Mouse (Mus musculus): ENCODE results near the gene Zfand2b. TPM values are rescaled to one million over a fixed set of nuclear protein-coding genes. Genes with fewer than 3 reads are reported as not detected.

The Zfand2b gene
- polyA plus RNA-seq, 1 experiment from 2014 or later, result 36.7 TPM

DNA sequence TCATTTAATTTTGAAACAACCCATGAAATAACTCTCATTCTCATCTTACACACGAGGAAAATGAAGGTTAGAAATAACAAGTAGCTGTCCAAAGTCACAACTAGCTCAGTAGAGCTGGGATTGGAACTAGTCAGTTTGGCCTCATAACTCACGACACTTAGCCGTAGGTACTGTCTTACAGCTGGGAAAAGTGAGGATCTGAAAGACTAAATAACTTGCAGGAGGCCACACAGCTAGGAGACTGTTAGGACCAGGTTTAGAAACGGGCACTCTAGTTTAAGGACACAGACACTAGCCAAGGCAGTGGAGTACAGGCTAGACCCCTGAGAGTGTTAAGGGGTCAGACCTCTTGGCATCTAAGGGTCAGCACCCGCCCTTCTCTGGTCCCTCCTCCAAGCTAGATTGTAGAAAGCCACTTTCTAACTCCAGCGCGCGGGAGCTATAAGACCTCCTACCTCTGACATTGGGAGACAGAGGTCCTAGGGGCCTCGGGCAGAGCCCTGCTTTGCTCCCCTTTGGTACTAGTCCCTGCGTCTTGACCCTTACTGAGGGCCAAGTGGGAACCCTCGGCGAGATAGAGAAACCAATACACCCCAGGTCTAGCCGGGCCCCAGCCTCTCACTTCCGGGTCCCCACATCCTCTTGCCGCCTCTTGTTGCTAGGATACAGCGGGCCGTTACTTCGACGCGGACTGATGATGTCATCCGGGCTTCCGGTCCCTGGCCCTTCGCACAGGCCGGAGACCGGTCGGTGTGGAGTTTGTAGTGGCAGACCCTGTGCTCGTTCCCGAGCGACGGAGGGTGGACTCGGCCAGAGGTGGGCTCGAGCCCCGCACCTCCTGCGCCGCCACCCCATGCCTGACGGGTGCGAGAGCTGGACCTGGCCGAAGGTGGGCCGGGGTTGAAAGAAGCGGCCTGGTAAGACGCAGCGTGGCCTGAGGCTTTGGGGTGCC lies 42.0 kb downstream of the Zfand2b start, which contains the start of the genes Glb1l and Stk16:
Gene Glb1l, minus strand, starts transcription at position 678 of the 952 bp plus-strand sequence.
Gene Stk16, plus strand, starts transcription at position 703 of the 952 bp plus-strand sequence.
- peak within 1 kb of the TSS; percentile 82 for H3K9ac ChIP-seq
- peaks cover 28% of the 10 kb centered on the region for H3K4me1 ChIP-seq (replicated peaks; ENCODE audit: control insufficient read depth, insufficient read depth, low read length)
- 0 out of 2 replicates have a peak within 1 kb of the TSS, but pooled peaks have one; percentile 44 for H3K27ac ChIP-seq
- H3K4me2 ChIP-seq (replicated peaks), result peak within 1 kb of the TSS; percentile 93
- H3K9me3 ChIP-seq (ENCODE audit: control insufficient read depth, low read length), result no peaks in the 10 kb centered on the region
- H3K36me3 ChIP-seq (replicated peaks; ENCODE audit: control insufficient read depth, insufficient read depth), result peaks cover 31% of the 10 kb centered on the region
- peak within 1 kb of the TSS; percentile 79 for H3K4me3 ChIP-seq (replicated peaks; ENCODE audit: low read length)
- 7% methylated on average over 42 of the region's 42 CpGs for WGBS
- ATAC-seq (ENCODE audit: low FRiP score), result peak; percentile 95
- H3K27me3 ChIP-seq (ENCODE audit: control insufficient read depth, insufficient read depth, low read length), result no peaks in the 10 kb centered on the region
- peak; percentile 99 for DNase-seq (ENCODE audit: low spot score)

DNA sequence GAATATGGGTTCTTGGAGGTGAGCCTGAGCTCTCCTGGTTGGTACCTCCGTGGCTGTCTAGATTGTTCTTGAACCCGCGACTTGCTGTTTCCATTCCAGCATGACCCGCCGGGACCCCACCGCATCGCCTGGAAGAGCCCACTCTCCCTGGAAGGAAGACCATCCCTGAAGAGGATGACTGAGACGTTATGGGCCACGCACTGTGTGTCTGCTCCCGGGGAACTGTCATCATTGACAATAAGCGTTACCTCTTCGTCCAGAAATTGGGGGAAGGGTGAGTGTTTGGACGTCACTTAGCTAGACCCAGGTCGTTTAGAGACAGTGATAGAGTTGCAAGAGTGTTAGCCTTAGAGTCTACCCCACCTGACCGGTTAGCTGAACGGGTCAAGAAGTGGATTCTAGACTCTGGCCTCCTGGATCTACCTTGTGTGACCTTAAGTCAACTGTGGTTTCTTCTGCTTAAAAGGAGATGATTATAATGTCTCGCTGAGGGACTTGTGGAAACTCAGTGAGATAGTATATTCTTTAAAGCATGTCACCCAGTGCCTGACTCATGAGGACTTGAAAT lies 42.8 kb downstream of the Zfand2b start:
- Histone ChIP-seq H3K36me3 (replicated peaks; ENCODE audit: control insufficient read depth, insufficient read depth) (peaks cover 35% of the 10 kb centered on the region), H3K4me1 (replicated peaks; ENCODE audit: control insufficient read depth, insufficient read depth, low read length) (peaks cover 28% of the 10 kb centered on the region), H3K27me3 (ENCODE audit: control insufficient read depth, insufficient read depth, low read length) (peaks cover 3% of the 10 kb centered on the region; the same call in 1 of the 2 replicates), H3K9me3 (ENCODE audit: control insufficient read depth, low read length) (no peaks in the 10 kb centered on the region), H3K9ac (peak overlapping the region; percentile 82), H3K4me3 (replicated peaks; ENCODE audit: low read length) (peak overlapping the region; percentile 79), H3K27ac (no peak overlapping the region), H3K4me2 (replicated peaks) (peak overlapping the region; percentile 93)
- DNase-seq (ENCODE audit: low spot score) (no peak), ATAC-seq (ENCODE audit: low FRiP score) (no peak; the same call in 1 of the 2 replicates)
- 13% methylated on average over 17 of the region's 17 CpGs for WGBS

DNA sequence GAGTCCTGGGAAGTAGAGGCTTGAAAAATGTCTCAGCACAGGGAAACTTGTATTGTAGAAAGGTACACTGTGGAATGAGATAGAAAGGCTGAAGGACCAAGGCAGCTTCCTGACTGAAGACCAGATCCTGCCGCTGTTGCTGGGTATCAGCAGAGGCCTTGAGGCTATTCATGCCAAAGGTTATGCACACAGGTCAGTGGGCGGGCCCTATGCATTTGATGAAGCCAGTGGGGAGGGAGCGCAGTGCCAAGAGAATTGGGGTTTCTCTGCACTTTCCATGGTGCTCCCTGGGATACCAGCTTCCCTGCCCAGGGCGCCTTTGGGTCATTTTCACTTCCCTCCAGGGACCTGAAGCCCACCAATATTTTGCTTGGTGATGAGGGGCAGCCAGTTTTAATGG lies 44.1 kb downstream of the Zfand2b start:
- Histone ChIP-seq H3K4me3 (replicated peaks; ENCODE audit: low read length) (no peak overlapping the region), H3K9ac (no peak overlapping the region), H3K27me3 (ENCODE audit: control insufficient read depth, insufficient read depth, low read length) (peaks cover 15% of the 10 kb centered on the region), H3K4me1 (replicated peaks; ENCODE audit: control insufficient read depth, insufficient read depth, low read length) (peaks cover 28% of the 10 kb centered on the region), H3K36me3 (replicated peaks; ENCODE audit: control insufficient read depth, insufficient read depth) (peaks cover 35% of the 10 kb centered on the region), H3K27ac (no peak overlapping the region), H3K4me2 (replicated peaks) (no peak overlapping the region), H3K9me3 (ENCODE audit: control insufficient read depth, low read length) (no peaks in the 10 kb centered on the region)
- ATAC-seq (ENCODE audit: low FRiP score) (no peak), DNase-seq (ENCODE audit: low spot score) (no peak)
- 79% methylated on average over 4 of the region's 4 CpGs for WGBS

DNA sequence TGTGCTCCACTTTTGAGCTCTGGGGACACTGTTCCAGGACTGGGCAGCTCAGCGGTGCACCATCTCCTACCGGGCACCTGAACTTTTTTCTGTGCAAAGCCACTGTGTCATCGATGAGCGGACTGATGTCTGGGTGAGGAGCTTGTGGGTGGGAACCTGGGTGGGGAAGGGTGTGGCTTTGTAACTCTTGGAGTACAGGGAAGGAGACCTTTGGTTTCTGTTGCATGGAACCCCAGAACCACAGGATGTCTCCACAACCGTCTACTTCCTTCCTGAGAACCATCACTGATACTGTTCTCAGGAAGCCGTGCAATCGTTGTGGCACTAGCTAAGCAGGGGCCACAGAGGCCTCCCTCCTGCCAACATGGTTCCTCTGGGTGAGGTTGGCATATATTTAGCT lies 44.6 kb downstream of the Zfand2b start:
- Histone ChIP-seq H3K27ac (no peak overlapping the region), H3K27me3 (ENCODE audit: control insufficient read depth, insufficient read depth, low read length) (peaks cover 20% of the 10 kb centered on the region), H3K4me1 (replicated peaks; ENCODE audit: control insufficient read depth, insufficient read depth, low read length) (peaks cover 28% of the 10 kb centered on the region), H3K4me2 (replicated peaks) (no peak overlapping the region), H3K9ac (no peak overlapping the region), H3K36me3 (replicated peaks; ENCODE audit: control insufficient read depth, insufficient read depth) (peaks cover 35% of the 10 kb centered on the region), H3K4me3 (replicated peaks; ENCODE audit: low read length) (no peak overlapping the region), H3K9me3 (ENCODE audit: control insufficient read depth, low read length) (no peaks in the 10 kb centered on the region)
- DNase-seq (ENCODE audit: low spot score) (no peak), ATAC-seq (ENCODE audit: low FRiP score) (no peak)
- WGBS, result 94% methylated on average over 7 of the region's 7 CpGs

DNA sequence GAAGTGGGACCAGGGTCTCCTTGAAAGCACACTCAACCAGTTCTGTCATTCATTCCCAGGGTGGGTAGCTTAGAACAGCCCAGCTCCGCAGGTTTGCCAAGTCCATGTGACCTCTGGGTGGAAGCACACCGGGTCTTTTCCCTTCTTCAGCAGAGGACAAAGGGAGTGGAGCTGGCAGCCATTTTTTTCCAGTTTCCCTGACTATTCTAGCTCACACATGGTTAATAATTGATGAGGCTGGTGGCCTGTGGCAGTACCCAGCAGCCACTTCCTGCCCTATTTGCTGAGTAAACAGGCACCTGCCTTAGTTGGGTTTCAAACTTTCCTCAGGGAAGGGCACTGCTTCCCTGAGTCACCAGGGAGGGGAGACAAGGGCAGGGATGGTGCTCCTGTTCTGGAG lies 46.0 kb downstream of the Zfand2b start:
- Histone ChIP-seq H3K9me3 (ENCODE audit: control insufficient read depth, low read length) (no peaks in the 10 kb centered on the region), H3K4me3 (replicated peaks; ENCODE audit: low read length) (no peak overlapping the region), H3K4me1 (replicated peaks; ENCODE audit: control insufficient read depth, insufficient read depth, low read length) (peaks cover 28% of the 10 kb centered on the region), H3K4me2 (replicated peaks) (no peak overlapping the region), H3K27me3 (ENCODE audit: control insufficient read depth, insufficient read depth, low read length) (peaks cover 33% of the 10 kb centered on the region), H3K36me3 (replicated peaks; ENCODE audit: control insufficient read depth, insufficient read depth) (peaks cover 35% of the 10 kb centered on the region), H3K27ac (no peak overlapping the region), H3K9ac (no peak overlapping the region)
- 71% methylated on average over 2 of the region's 2 CpGs for WGBS
- ATAC-seq (ENCODE audit: low FRiP score) (no peak), DNase-seq (ENCODE audit: low spot score) (no peak)

DNA sequence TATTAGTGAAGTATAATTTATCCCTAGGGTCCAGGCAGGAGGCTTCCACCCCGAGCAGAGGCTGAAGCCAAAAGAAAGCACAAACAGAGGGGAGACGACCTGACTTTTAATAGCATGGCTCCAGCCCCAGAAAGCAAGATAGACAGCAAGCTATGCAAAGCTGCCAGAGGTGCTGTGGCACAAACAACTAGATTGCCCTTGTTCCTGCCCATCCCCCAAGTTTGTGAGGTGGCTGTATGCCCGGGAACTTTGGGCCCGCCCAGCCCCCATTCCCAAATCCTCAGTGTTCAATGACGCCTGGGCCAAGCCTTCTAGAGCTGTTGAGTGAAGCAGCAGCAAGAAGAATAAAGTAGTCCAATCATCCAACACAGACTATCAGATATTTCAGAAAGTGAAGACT lies 46.4 kb downstream of the Zfand2b start:
- no peak overlapping the region for H3K27ac ChIP-seq
- peaks cover 35% of the 10 kb centered on the region for H3K36me3 ChIP-seq (replicated peaks; ENCODE audit: control insufficient read depth, insufficient read depth)
- DNase-seq (ENCODE audit: low spot score) (no peak), ATAC-seq (ENCODE audit: low FRiP score) (no peak)
- peaks cover 27% of the 10 kb centered on the region for H3K4me1 ChIP-seq (replicated peaks; ENCODE audit: control insufficient read depth, insufficient read depth, low read length)
- H3K4me2 ChIP-seq (replicated peaks), result no peak overlapping the region
- H3K27me3 ChIP-seq (ENCODE audit: control insufficient read depth, insufficient read depth, low read length), result peaks cover 38% of the 10 kb centered on the region
- no peaks in the 10 kb centered on the region for H3K9me3 ChIP-seq (ENCODE audit: control insufficient read depth, low read length)
- no peak overlapping the region for H3K9ac ChIP-seq
- no peak overlapping the region for H3K4me3 ChIP-seq (replicated peaks; ENCODE audit: low read length)
- 80% methylated on average over 5 of the region's 5 CpGs for WGBS

DNA sequence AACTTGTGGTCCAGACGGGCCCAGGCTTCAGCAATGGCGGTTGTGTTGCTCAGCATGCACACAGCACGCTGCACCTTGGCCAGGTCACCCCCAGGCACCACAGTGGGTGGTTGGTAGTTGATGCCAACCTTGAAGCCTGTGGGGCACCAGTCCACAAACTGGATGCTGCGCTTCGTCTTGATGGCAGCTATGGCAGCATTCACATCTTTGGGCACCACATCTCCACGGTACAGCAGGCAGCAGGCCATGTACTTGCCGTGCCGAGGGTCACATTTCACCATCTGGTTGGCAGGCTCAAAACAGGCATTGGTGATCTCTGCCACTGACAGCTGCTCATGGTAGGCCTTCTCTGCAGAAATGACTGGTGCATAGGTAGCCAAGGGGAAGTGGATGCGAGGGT lies 47.3 kb downstream of the Zfand2b start:
- no peak for ATAC-seq (ENCODE audit: low FRiP score)
- DNase-seq (ENCODE audit: low spot score), result no peak
- Histone ChIP-seq H3K4me3 (replicated peaks; ENCODE audit: low read length) (no peak overlapping the region), H3K9ac (no peak overlapping the region), H3K4me1 (replicated peaks; ENCODE audit: control insufficient read depth, insufficient read depth, low read length) (peaks cover 23% of the 10 kb centered on the region), H3K9me3 (ENCODE audit: control insufficient read depth, low read length) (no peaks in the 10 kb centered on the region), H3K27ac (no peak overlapping the region), H3K27me3 (ENCODE audit: control insufficient read depth, insufficient read depth, low read length) (peaks cover 47% of the 10 kb centered on the region), H3K4me2 (replicated peaks) (no peak overlapping the region), H3K36me3 (replicated peaks; ENCODE audit: control insufficient read depth, insufficient read depth) (peaks cover 35% of the 10 kb centered on the region)
- WGBS, result 92% methylated on average over 9 of the region's 9 CpGs

DNA sequence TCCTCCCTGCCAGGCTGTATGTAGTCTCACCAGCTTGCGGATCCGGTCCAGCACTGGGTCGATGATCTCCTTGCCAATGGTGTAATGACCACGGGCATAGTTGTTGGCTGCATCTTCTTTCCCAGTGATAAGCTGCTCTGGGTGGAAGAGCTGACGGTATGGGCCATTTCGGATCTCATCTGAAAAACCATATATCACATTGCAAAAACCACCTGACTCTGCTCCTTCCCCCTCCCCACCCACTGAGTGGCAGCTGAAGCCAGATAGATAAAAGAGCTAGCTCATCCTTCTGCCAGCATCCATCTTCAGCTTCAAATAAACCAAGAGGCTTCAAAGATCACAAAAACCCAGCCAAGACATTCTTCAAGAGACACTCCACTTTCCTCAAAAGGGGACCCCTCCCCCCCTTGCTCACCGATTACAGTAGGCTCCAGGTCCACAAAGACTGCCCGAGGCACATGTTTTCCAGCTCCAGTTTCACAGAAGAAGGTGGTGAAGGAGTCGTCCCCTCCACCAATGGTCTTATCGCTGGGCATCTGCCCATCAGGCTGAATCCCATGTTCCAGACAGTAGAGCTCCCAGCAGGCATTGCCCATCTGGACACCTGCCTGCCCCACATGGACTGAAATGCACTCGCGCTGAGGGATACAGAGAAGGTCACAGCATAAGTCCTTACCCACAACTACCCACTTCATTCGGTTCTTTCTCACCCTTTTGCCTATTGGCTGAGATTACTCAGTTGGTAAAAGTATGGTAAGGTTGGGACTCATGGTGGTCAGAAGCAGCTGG lies 48.5 kb downstream of the Zfand2b start:
- Histone ChIP-seq H3K27ac (no peak overlapping the region), H3K4me1 (replicated peaks; ENCODE audit: control insufficient read depth, insufficient read depth, low read length) (peaks cover 13% of the 10 kb centered on the region), H3K9ac (no peak overlapping the region), H3K9me3 (ENCODE audit: control insufficient read depth, low read length) (no peaks in the 10 kb centered on the region), H3K27me3 (ENCODE audit: control insufficient read depth, insufficient read depth, low read length) (peaks cover 58% of the 10 kb centered on the region), H3K36me3 (replicated peaks; ENCODE audit: control insufficient read depth, insufficient read depth) (peaks cover 33% of the 10 kb centered on the region), H3K4me2 (replicated peaks) (no peak overlapping the region), H3K4me3 (replicated peaks; ENCODE audit: low read length) (no peak overlapping the region)
- ATAC-seq (ENCODE audit: low FRiP score), result no peak
- no peak for DNase-seq (ENCODE audit: low spot score)
- WGBS, result 83% methylated on average over 13 of the region's 13 CpGs

DNA sequence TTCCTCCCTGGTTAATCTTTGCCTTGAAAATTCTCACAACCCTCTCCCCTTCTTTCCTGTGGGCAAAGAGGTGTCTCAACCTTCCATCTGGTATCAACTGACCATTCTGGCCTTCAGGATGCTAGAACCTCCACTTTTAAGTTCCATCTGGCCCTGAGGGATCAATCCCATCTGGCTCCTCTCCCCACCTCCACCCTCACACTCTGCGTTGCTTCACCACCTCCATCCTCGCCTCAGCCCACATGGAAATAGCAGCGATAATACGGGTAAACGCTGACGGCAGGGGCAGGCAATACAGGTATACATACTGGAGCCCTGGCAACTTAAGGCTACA lies 49.4 kb downstream of the Zfand2b start:
- H3K36me3 ChIP-seq (replicated peaks; ENCODE audit: control insufficient read depth, insufficient read depth), result peaks cover 26% of the 10 kb centered on the region
- H3K9ac ChIP-seq, result no peak overlapping the region
- H3K4me2 ChIP-seq (replicated peaks), result peak overlapping the region; percentile 89; the same call in 1 of the 2 replicates
- H3K27me3 ChIP-seq (ENCODE audit: control insufficient read depth, insufficient read depth, low read length), result peaks cover 59% of the 10 kb centered on the region
- H3K9me3 ChIP-seq (ENCODE audit: control insufficient read depth, low read length), result no peaks in the 10 kb centered on the region
- DNase-seq (ENCODE audit: low spot score), result no peak
- ATAC-seq (ENCODE audit: low FRiP score), result no peak
- peak overlapping the region; percentile 53 for H3K4me3 ChIP-seq (replicated peaks; ENCODE audit: low read length)
- no peak overlapping the region for H3K27ac ChIP-seq
- 3% methylated on average over 6 of the region's 6 CpGs for WGBS
- H3K4me1 ChIP-seq (replicated peaks; ENCODE audit: control insufficient read depth, insufficient read depth, low read length), result peaks cover 13% of the 10 kb centered on the region
